Mouse (Mus musculus): ENCODE results near the gene Brd1.

Brd1 gene

DNA sequence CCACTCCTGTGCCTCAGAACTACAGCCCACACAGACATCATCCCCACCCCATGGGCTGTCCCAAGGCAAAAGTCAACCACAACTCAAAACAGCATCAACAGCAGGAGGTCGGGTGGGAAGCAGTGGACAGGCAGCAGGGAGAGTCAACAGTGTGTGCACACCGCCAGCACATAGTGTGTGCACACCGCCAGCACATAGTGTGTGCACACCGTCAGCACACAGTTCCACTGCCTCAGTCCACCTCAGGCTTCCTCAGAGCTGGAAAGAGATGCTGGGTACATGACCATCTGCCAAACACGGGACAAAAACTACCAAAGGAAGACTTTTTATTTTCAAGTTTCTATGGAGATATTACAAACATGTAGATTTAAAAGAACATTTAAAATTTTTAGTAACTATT lies 47.3 kb downstream of the Brd1 start:
- no peak for DNase-seq (ENCODE audit: low spot score in 2 of 2)

DNA sequence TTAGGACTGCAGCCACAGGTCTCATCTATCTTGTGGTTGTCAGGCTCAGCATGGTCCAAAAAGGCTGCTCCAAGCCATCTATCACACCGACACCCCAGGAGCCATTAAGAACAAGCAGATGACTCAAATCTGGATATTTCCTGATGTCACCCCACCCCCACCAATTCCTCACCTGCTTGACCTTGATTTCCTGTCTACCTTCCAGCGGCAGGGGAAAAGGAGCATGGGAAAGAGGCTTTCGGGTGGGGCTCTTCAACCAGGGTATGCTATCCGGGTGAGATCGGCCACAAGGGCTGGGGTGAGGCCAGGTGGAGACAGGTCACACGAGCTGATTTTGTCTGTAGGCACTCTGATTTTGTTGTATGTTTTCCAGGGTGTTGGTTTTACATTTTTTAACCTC lies 50.0 kb downstream of the Brd1 start:
- no peak for DNase-seq (ENCODE audit: low spot score in 2 of 2)

DNA sequence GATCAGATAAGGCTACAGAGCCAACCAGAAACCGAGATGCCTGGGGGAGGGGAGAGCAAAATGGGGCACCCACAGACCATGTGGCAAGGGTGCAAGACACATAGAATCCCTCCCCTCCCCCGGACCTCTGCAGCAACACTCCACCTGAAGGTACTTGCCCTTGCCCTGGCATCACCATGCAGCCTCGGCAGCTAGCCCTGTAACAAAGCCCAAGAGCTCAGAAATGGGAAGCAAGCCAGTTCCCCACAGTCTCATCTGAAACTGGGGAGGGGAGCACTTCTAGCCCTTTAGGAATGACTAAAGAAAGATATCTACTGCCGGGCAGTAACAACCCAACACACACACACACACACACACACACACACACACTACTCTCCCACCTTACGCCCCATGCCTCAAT lies 53.1 kb downstream of the Brd1 start:
- no peak for DNase-seq (ENCODE audit: low spot score in 2 of 2)

DNA sequence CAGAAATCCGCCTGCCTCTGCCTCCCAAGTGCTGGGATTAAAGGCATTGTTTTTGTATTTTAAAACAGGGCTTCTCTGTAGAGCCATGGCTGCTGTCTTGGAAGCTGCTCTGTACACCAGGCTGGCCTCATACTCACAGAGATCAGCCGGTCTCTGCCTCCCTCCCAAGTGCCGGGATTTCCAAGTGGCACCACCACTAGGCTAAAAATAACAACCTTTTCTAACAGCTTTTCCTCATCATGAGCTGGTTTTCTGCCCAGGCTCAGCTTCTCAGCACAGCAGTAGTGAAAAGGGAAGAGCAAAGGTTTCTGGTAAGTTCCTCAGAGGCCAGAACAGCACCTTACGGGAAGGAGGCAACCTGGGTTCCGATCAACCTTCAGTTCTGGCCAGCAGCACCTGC lies 56.5 kb downstream of the Brd1 start:
- DNase-seq (ENCODE audit: low spot score in 2 of 2) = no peak

DNA sequence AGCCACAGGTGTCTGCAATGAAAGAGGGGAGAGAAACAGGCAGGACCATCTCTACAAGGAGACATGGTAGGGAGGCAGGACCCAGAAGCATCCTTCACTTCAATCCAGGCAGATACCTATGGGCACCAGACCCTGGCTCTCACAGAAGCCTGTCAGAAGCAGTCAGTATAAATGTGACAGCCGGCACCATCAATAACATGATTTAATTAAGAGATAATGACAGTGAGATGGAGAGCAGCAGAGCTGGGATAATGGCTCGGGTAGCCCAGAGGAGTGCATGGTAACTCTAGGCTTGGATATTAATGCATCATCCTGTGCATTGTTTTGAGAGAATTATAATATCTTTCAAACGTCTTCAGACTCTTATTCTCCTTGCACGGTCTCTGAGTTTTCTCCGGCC lies 58.0 kb downstream of the Brd1 start:
- no peak for DNase-seq (ENCODE audit: low spot score in 2 of 2)

DNA sequence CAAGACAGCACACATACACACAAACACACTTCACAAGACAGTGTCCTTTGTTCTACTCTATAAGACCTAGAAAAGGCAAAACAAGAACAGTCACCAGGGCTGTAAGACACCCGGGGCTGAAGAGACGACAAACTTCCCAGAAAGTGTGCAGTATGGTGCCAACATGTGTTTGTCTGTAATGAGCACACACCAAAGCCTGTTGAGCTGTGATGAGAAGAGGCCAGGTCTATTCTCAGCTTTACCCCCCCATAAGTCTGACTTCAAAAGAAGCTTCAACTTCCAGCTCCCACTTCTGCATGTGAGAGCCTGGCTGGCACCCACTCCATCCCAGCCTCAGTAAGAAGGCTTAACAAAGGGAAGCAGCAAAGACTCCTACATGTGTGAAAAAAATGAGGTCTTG lies 65.3 kb downstream of the Brd1 start:
- DNase-seq (ENCODE audit: low spot score in 2 of 2) = no peak

DNA sequence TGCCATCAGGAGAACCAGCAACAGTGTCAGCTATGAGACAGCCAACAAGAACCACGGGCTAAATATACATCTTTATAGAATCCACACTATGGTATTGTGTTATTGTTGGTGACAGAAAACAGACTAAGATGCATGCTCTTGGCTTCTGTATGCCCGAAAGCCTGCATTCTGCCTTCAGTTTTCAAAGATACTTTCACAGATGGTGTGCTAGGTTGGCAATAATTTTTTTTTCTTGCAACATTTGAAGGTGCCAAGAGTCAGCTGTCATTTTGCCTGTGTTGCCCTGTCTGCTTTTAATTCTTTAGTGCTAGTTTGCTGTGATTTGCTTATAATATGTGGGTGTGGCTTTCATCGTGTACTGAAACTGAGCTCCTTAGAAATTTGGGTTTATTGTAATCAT lies 66.4 kb downstream of the Brd1 start:
- DNase-seq (ENCODE audit: low spot score in 2 of 2) = no peak

DNA sequence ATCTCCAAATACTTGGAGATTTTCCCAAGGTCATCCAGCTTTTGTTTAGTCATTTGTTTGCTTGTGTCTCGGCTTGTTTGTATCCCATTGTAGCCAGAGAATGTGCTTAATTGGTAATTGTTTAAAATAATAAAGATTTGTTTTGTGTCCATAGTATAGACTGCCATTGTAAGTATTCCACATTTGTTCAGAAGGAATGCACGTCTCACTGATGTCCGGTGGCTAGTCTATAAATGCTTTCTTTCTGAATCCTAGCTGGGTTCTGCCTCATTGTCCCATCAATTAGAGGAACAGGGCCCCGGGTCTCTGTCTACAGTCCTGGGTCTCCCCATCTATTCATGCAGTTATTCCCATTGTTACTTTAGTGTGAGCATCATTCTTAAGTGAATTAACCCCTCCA lies 68.2 kb downstream of the Brd1 start:
- DNase-seq (ENCODE audit: low spot score in 2 of 2) = no peak

DNA sequence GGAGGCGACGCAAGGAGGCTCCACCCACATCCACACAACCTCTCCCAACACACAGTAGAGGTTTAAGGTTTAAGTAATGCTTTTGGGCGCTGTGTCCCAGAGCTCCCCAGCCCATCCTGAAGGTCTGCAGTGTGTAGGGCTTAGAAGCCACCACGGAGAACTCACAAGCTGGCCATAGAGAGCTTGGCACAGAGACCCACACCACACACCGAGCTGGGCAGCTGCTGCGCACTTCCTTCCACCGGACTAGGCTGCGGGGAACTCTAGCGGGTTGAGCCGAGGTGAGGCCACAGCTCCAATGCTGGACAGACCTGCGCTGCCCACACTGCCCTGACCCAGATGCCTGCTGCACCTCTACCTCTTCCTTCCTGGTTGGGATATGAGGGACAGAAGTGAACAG lies 71.0 kb downstream of the Brd1 start:
- DNase-seq (ENCODE audit: low spot score in 2 of 2) = no peak

DNA sequence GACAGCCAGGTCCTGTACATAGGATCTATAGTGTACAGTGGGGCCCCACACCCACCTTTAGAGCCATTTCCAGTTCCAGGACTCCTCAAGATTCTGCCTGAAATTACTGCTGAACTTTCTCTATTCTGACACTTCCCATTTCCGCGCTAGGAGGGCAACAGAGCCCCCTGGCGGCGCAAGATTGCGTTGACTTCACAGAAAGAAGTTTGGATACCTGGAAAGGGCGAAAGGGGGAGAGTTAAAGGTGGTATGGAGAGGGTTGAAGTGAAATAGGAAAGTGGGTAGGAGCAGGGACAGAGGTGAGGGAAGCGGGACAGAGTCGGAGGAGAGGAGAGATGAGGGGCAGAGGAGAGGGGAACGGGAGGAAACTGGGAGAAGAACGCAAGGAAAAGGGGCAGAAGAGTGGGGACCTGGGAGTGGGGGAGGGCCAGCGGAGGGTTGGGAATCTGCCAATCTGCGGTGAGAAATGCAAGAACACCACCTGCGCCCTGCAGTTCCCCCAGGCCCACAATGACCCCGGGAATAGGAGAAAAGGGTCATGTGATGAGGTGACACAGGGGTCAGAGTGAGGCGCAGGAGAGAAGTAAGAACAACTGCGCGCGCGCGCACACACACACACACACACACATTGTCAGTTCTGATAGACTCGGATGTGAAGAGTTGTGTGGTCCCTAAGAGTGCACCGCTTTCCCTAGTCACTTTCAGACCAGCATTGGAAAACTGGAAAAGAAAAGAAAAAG lies 71.8 kb downstream of the Brd1 start:
- DNase-seq (ENCODE audit: low spot score in 2 of 2) = peak in 1 of 2 experiments; percentile 37

DNA sequence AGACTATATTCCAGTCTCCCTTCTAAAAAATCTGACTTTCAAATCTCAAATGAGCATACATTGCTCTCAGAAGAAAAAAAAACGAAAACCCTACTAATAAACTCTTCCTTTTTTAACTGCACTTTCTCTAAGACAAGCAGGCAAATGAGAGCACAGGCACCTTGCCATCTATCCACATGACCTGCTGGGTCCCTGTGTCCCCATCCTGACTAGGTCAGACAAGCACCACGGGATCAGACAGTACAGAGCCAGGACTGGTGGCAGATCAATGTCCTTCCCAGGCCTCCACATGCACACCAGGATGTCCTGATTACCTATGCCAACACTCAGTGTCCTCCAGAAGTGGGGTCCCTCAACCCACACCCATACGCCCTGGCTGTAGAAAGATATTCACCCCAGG lies 72.4 kb downstream of the Brd1 start:
- DNase-seq (ENCODE audit: low spot score in 2 of 2) = no peak

DNA sequence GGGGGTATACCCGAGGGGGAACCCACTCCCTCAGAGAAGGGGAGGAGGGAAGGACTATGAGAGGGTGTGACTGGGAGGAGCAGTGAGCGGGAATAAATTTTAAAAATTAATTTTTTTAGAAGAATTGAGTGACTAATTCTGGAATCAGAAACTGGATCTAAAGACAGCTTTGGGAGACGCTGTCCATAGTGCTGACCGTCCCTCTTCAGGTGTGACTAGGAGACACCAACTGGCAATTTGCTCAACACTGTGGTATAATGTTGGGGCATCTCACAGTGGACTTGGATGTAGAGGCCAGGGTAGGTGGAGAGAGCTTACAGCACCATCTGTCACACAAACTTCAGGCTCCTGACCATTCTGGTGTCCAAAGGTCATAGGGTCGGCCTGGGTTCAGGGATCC lies 82.0 kb downstream of the Brd1 start:
- DNase-seq (ENCODE audit: low spot score in 2 of 2) = no peak

DNA sequence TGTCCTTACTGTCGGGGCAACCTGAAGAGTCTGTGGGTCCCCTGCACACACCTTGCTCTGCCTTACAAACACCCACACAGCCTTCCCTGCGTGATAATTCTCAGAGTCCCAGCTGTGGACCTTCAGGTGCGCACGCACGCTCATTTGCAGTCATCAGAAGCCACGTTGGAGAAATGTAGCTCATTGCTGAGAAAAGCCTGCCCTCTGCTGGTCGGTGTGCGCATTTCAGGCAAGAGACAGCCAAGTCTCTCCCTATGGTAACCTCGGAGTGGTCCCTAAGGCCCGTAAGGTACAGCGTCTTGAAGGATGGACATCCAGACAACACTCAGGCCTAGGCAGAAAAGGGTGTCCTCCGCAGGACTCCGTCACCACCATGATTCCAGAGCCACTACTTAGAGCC lies 83.0 kb downstream of the Brd1 start:
- peak; percentile 6 to 52 for DNase-seq (ENCODE audit: low spot score in 2 of 2)
